Mouse (Mus musculus) kidney, embryonic 14.5 days (tissue): ENCODE data around the gene Hpca. TPM values are rescaled to one million over a fixed set of nuclear protein-coding genes. Genes with fewer than 3 reads are reported as not detected.

Experiments used
- ATAC-seq: fragments of 200-750 bp; cut with Nextera tagmentation; 2 replicates; pipeline ENCODE4 v1.8.0; 2017; ENCODE audit warnings: moderate number of reproducible peaks, mild to moderate bottlenecking, moderate TSS enrichment, moderate library complexity; ENCODE audit not compliant: low FRiP score, low TSS enrichment
- H3K27ac ChIP-seq: fragments of 300-500 bp; sonication (generic); 2 replicates; pipeline ENCODE4 v1.5.1; 2014; ENCODE audit warnings: low read depth, mild to moderate bottlenecking, low read length, moderate library complexity, mixed read lengths
- H3K27me3 ChIP-seq: fragments of 300-500 bp; sonication (generic); 2 replicates; pipeline ENCODE4 v1.6.1; 2014; ENCODE audit warnings: mild to moderate bottlenecking, low read length; ENCODE audit not compliant: control insufficient read depth, insufficient read depth
- H3K36me3 ChIP-seq: fragments of 300-500 bp; sonication (generic); 2 replicates; pipeline ENCODE4 v1.6.1; 2014; ENCODE audit warnings: low read length, mixed read lengths; ENCODE audit not compliant: control insufficient read depth, insufficient read depth
- H3K4me1 ChIP-seq: fragments of 300-500 bp; sonication (generic); 2 replicates; pipeline ENCODE4 v1.6.1; 2014; ENCODE audit warnings: low read length, mixed read lengths; ENCODE audit not compliant: control insufficient read depth, insufficient read depth
- H3K4me2 ChIP-seq: fragments of 300-500 bp; sonication (generic); replicated peaks from 2 replicates; pipeline ENCODE4 v1.6.1; 2014; ENCODE audit warnings: low read depth, mild to moderate bottlenecking, low read length
- H3K4me3 ChIP-seq: fragments of 300-500 bp; sonication (generic); 2 replicates; pipeline ENCODE4 v1.5.1; 2014; ENCODE audit warnings: mild to moderate bottlenecking, low read length
- H3K9ac ChIP-seq: fragments of 300-500 bp; sonication (generic); 2 replicates; pipeline ENCODE4 v1.6.1; 2014; ENCODE audit warnings: low read depth, mild to moderate bottlenecking, low read length, moderate library complexity
- H3K9me3 ChIP-seq: fragments of 300-500 bp; sonication (generic); 2 replicates; pipeline ENCODE4 v1.6.1; 2016; ENCODE audit warnings: low read length; ENCODE audit not compliant: control insufficient read depth
- WGBS: fragments of 180-500 bp; shearing (Covaris S2); extraction: QIAGEN DNeasy Blood & Tissue Kit; methylation state at CpG from one replicate; pipeline ENCODE4 v1.1.7; 2014; 5-methylcytosine and 5-hydroxymethylcytosine counted together
- polyA plus RNA-seq: library from polyadenylated mRNA; unstranded; fragments of >200 nt; fragmentation: Nextera tagmentation; extraction: Ambion mirVana; gene quantifications from 2 replicates; pipeline ENCODE4 v1.2.1, GENCODE M21; 2014

Hpca gene
- polyA plus RNA-seq, 1 experiment from 2014 or later: 0.83 TPM

DNA sequence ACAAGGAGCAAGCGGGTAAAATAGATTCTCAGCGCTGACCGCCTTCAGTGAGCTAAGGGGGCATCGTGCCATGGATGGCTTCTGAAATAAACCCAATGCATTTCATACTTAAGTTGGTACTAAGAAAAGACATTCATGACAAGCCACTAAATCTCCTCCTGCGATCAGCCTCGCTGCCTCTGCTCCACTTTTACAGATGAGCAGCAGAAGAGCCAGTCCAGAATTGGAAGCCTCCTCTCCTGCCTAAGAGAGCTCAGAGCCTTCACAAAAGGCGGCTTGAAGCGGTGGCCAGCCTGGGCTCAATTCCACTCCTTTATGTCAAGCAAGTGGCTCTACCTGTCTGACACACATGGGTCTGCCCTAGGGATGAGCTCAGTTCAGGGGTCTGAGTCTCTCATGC is 5.1 kb downstream of the Hpca start:
- no peaks in the 10 kb centered on the region for H3K9me3 ChIP-seq
- ATAC-seq: no peak
- peaks cover 32% of the 10 kb centered on the region for H3K4me1 ChIP-seq
- no peak overlapping the region for H3K9ac ChIP-seq
- H3K27ac ChIP-seq: no peak overlapping the region
- H3K4me2 ChIP-seq: no peak overlapping the region
- H3K4me3 ChIP-seq: no peak overlapping the region
- no peaks in the 10 kb centered on the region for H3K36me3 ChIP-seq
- WGBS: 91% methylated on average over 8 of the region's 8 CpGs
- H3K27me3 ChIP-seq: peaks cover 17% of the 10 kb centered on the region

- H3K36me3 ChIP-seq: no peaks in the 10 kb centered on the region
- 32% methylated on average over 28 of the region's 28 CpGs for WGBS
- no peak overlapping the region for H3K4me3 ChIP-seq
- ATAC-seq: peak; percentile 71
- H3K4me1 ChIP-seq: peaks cover 34% of the 10 kb centered on the region; the same call in 1 of the 2 replicates
- H3K27ac ChIP-seq: no peak overlapping the region
- H3K9me3 ChIP-seq: no peaks in the 10 kb centered on the region
- no peaks in the 10 kb centered on the region; the same call in 1 of the 2 replicates for H3K27me3 ChIP-seq
- no peak overlapping the region for H3K4me2 ChIP-seq
- no peak overlapping the region for H3K9ac ChIP-seq
Measured at GRCm38 (mm10) chr4:129113083-129113988, 8.5 kb downstream of the Hpca start.

DNA sequence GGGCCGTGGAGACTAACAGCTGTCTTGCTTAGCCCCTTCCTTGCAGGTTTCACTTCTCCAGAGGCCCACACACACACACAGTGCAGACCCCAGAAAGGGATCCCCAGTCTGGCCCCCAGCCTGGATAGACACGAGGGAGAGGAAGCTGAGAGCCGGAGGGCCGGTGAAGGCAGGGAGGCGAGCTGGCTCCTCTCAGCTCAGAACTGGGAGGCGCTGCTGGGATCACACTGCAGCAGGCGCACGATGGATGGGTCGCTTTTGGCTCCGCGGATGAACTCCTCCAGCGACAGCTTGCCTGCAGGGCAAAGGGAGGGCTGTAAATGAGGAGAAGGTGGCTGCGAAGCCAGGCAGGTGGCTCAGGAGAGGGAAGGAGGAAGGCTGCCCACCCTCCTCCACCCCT is 9.6 kb downstream of the Hpca start:
- Histone ChIP-seq H3K4me1 (peaks cover 34% of the 10 kb centered on the region; the same call in 1 of the 2 replicates), H3K4me3 (no peak overlapping the region), H3K9me3 (no peaks in the 10 kb centered on the region), H3K4me2 (no peak overlapping the region), H3K27me3 (peaks cover 1% of the 10 kb centered on the region; the same call in 1 of the 2 replicates), H3K36me3 (no peaks in the 10 kb centered on the region), H3K27ac (no peak overlapping the region; the same call in 1 of the 2 replicates), H3K9ac (peak overlapping the region; percentile 2; the same call in 1 of the 2 replicates)
- WGBS: 35% methylated on average over 13 of the region's 13 CpGs
- ATAC-seq: no peak

DNA sequence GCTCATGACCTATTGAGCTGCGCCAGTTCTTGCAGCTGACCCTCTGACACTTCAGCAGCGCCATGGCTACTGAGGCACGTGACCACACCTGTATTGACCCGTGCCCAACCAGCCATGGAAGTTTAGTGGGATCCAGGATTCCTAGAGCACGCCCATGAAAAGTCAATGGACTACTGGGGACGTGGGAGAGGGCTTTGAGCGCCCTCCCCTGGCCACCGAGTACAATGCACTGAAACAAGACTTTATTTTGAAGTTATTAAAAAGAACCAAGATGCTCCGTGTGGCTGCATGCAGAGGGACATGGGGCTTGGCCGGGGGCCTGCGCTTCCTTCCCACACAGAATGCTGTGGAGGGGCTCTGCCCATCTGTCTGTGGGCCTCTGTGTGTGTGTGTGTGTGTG is 10.5 kb downstream of the Hpca start:
- Histone ChIP-seq H3K4me2 (no peak overlapping the region), H3K9me3 (no peaks in the 10 kb centered on the region), H3K27ac (no peak overlapping the region), H3K9ac (no peak overlapping the region), H3K27me3 (peaks cover 7% of the 10 kb centered on the region; the same call in 1 of the 2 replicates), H3K36me3 (no peaks in the 10 kb centered on the region), H3K4me3 (no peak overlapping the region), H3K4me1 (peaks cover 34% of the 10 kb centered on the region; the same call in 1 of the 2 replicates)
- ATAC-seq: no peak
- WGBS: 48% methylated on average over 11 of the region's 11 CpGs

DNA sequence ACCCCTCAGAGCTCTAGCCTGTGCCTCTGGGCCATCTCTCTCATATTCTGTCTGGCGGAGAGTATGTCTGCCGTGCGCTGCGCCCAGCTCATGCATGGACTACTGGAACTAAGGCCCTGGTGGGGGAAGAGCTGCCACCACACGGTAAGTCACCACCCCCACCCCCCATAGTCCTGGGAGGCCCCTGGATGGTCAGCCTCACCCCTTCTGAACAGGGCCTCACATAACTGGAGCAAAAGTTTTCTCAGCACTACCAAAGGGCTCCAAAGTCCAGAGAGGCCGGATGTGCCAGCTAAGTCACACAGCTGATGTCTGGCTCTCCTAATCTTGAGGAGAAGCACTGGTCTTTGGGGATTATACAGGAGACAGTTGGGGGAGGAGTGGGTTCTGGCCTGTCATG is 11.0 kb downstream of the Hpca start:
- H3K4me3 ChIP-seq: no peak overlapping the region
- no peak for ATAC-seq
- no peaks in the 10 kb centered on the region for H3K9me3 ChIP-seq
- no peak overlapping the region for H3K27ac ChIP-seq
- H3K36me3 ChIP-seq: no peaks in the 10 kb centered on the region
- H3K27me3 ChIP-seq: peaks cover 10% of the 10 kb centered on the region; the same call in 1 of the 2 replicates
- H3K9ac ChIP-seq: no peak overlapping the region
- 82% methylated on average over 6 of the region's 6 CpGs for WGBS
- H3K4me2 ChIP-seq: no peak overlapping the region
- peaks cover 34% of the 10 kb centered on the region; the same call in 1 of the 2 replicates for H3K4me1 ChIP-seq

DNA sequence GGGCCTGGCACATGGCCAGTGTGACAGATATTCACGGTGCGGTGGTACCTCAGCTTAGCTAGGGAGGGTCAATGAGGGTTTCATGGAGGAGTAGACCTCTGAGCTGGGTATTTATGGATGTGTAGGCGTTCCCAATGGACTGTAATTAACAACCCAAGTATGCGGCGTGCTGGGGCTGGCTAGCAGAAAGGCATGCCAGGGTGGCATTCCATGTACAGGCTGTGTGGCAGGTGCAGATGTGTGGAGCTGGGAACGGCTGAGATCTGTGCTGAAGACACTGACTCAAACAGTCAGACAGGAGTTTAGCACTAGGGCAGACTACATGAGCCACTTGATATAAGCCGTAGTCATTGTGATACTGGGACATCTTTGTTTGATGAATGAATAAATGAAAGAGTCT is 13.2 kb downstream of the Hpca start:
- Histone ChIP-seq H3K36me3 (no peaks in the 10 kb centered on the region), H3K4me2 (no peak overlapping the region), H3K4me1 (peaks cover 36% of the 10 kb centered on the region), H3K4me3 (no peak overlapping the region), H3K9ac (no peak overlapping the region), H3K27ac (no peak overlapping the region), H3K9me3 (no peaks in the 10 kb centered on the region), H3K27me3 (peaks cover 26% of the 10 kb centered on the region)
- ATAC-seq: no peak
- WGBS: 51% methylated on average over 7 of the region's 7 CpGs

- Histone ChIP-seq H3K4me3 (no peak overlapping the region), H3K27me3 (peaks cover 26% of the 10 kb centered on the region), H3K4me1 (peaks cover 28% of the 10 kb centered on the region), H3K9ac (no peak overlapping the region), H3K4me2 (no peak overlapping the region), H3K27ac (no peak overlapping the region), H3K9me3 (no peaks in the 10 kb centered on the region), H3K36me3 (no peaks in the 10 kb centered on the region)
- ATAC-seq: no peak
- WGBS: 72% methylated on average over 10 of the region's 10 CpGs
Measured at GRCm38 (mm10) chr4:129107348-129107899, 14.4 kb downstream of the Hpca start.

- peaks cover 19% of the 10 kb centered on the region for H3K4me1 ChIP-seq
- no peaks in the 10 kb centered on the region for H3K9me3 ChIP-seq
- H3K27ac ChIP-seq: no peak overlapping the region
- no peaks in the 10 kb centered on the region for H3K36me3 ChIP-seq
- no peak overlapping the region for H3K9ac ChIP-seq
- peaks cover 26% of the 10 kb centered on the region for H3K27me3 ChIP-seq
- ATAC-seq: no peak
- peak overlapping the region; percentile 57; the same call in 1 of the 2 replicates for H3K4me2 ChIP-seq
- WGBS: 25% methylated on average over 9 of the region's 9 CpGs
- peak overlapping the region; percentile 32; the same call in 1 of the 2 replicates for H3K4me3 ChIP-seq
Measured at GRCm38 (mm10) chr4:129106073-129106472, 15.8 kb downstream of the Hpca start.

DNA sequence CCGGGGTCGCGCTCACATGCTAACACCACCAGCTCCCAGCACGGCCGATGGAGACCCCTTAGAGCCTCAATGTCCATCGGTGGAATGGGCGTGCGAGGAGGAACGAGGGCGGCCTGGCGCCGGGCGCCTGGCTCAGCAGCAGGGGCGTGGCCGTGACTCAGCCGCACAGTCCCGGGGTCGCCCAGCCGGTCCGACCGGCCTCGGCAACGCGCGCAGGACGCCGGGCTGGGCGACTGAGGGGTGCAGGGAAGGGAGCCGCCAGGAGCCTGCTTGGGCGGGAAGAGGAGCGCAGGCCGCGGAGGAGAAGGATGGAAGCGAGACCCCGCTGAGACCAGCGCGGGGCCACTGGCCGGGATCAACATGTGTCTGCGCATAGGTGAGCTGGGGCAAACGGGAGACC is 16.5 kb downstream of the Hpca start, which contains the start of gene Tmem54:
Gene Tmem54, plus strand, starts transcription at position 193 of the 400 bp plus-strand sequence.
- H3K9ac ChIP-seq: peak within 1 kb of the TSS; percentile 25; the same call in 1 of the 2 replicates
- peak within 1 kb of the TSS; percentile 32 for H3K4me3 ChIP-seq
- H3K36me3 ChIP-seq: no peaks in the 10 kb centered on the region
- ATAC-seq: peak; percentile 59; the same call in 1 of the 2 replicates
- 3% methylated on average over 39 of the region's 40 CpGs for WGBS
- no peaks in the 10 kb centered on the region for H3K9me3 ChIP-seq
- H3K27ac ChIP-seq: no peak within 1 kb of the TSS
- peaks cover 26% of the 10 kb centered on the region for H3K27me3 ChIP-seq
- H3K4me2 ChIP-seq: peak within 1 kb of the TSS; percentile 57
- peaks cover 13% of the 10 kb centered on the region for H3K4me1 ChIP-seq
